Mouse (Mus musculus) E14TG2a.4 (cell line): ENCODE measurements around the gene Wdr5.

Source experiments
- CTCF ChIP-seq: conservative IDR thresholded peaks from 2 replicates; pipeline ENCODE4 v1.5.1; 2014; ENCODE audit warnings: low read length
- POU5F1 ChIP-seq: IDR thresholded peaks from 2 replicates; pipeline ENCODE4 v1.6.1; 2014; ENCODE audit warnings: low read length, borderline replicate concordance

DNA sequence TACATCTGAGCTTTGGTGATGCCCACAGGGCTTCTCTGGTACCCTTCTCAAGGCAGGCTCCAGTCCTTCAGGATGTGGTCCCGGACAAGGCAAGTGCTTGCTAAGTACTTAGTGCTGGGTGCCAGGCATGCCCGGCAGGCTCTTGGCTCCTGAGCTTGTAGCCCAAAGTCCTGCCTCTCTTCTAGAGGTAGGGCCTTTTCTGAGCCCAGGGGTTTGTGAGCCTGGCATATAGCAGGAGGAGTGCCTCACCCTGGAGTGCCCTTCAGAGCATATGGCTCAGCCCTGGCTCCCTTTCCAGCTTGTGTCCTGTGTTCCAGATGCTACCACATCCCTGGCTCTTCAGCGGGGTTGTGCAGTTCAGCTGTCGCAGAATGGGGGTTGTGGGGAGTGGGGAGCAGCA, 49.7 kb downstream of the Wdr5 start:
- TF ChIP-seq CTCF: no peak
- no peak for TF ChIP-seq POU5F1
